Mouse (Mus musculus): ENCODE measurements around the gene Rhot2.
A peak's percentile ranks its signal among the peaks of the same experiment; 100 is the strongest.
"Not testable (repeated sequence)": the region's sequence is repeated elsewhere in the genome, so short reads cannot be mapped to it uniquely, and the experiment has no call there.

Rhot2 gene

GRCm38 (mm10) chr17:25874148-25874720 is 29.6 kb upstream of the Rhot2 start:
- DNase-seq (ENCODE audit: low spot score): no peak

- DNase-seq (ENCODE audit: low spot score): no peak
Observed at GRCm38 (mm10) chr17:25873405-25874147, 28.9 kb upstream of the Rhot2 start.

- no peak for DNase-seq (ENCODE audit: low spot score)
Observed at GRCm38 (mm10) chr17:25872676-25873075, 28.0 kb upstream of the Rhot2 start.

- not testable (repeated sequence) for DNase-seq (ENCODE audit: low spot score)
Observed at GRCm38 (mm10) chr17:25871566-25871965, 26.9 kb upstream of the Rhot2 start.

GRCm38 (mm10) chr17:25869954-25870353 is 25.3 kb upstream of the Rhot2 start:
- no peak for DNase-seq (ENCODE audit: low spot score)

GRCm38 (mm10) chr17:25869498-25869897 is 24.8 kb upstream of the Rhot2 start:
- no peak for DNase-seq (ENCODE audit: low spot score)

- DNase-seq (ENCODE audit: low spot score): peak; percentile 82
Observed at GRCm38 (mm10) chr17:25868601-25869191, 24.0 kb upstream of the Rhot2 start, which contains the start of gene Mcrip2. Gene Mcrip2 (minus strand): TSS chr17:25868764.

- DNase-seq (ENCODE audit: low spot score): peak; percentile 48
Observed at GRCm38 (mm10) chr17:25867836-25868600, 23.4 kb upstream of the Rhot2 start.

- no peak for DNase-seq (ENCODE audit: low spot score)
Observed at GRCm38 (mm10) chr17:25867509-25867835, 22.8 kb upstream of the Rhot2 start.

GRCm38 (mm10) chr17:25866172-25866571 is 21.5 kb upstream of the Rhot2 start:
- DNase-seq (ENCODE audit: low spot score): no peak

GRCm38 (mm10) chr17:25865288-25865687 is 20.6 kb upstream of the Rhot2 start:
- no peak for DNase-seq (ENCODE audit: low spot score)

- no peak for DNase-seq (ENCODE audit: low spot score)
Observed at GRCm38 (mm10) chr17:25864311-25864710, 19.7 kb upstream of the Rhot2 start.

- no peak for DNase-seq (ENCODE audit: low spot score)
Observed at GRCm38 (mm10) chr17:25863681-25864080, 19.0 kb upstream of the Rhot2 start.

- DNase-seq (ENCODE audit: low spot score): no peak
Observed at GRCm38 (mm10) chr17:25861704-25862612, 17.3 kb upstream of the Rhot2 start.

GRCm38 (mm10) chr17:25860832-25861703 is 16.4 kb upstream of the Rhot2 start, which contains the start of gene Wdr90:
Gene Wdr90 (minus strand): TSS chr17:25861501.
- peak; percentile 91 for DNase-seq (ENCODE audit: low spot score)

- DNase-seq (ENCODE audit: low spot score): no peak
Observed at GRCm38 (mm10) chr17:25860229-25860628, 15.6 kb upstream of the Rhot2 start.

- DNase-seq (ENCODE audit: low spot score): peak; percentile 41
Observed at GRCm38 (mm10) chr17:25843636-25844395, 835 bp downstream of the Rhot2 start.

GRCm38 (mm10) chr17:25843122-25843521 is 1.5 kb downstream of the Rhot2 start:
- DNase-seq (ENCODE audit: low spot score): no peak

- no peak for DNase-seq (ENCODE audit: low spot score)
Observed at GRCm38 (mm10) chr17:25842509-25842908, 2.1 kb downstream of the Rhot2 start.

Data from urinary bladder, postnatal 14 days (tissue).